Mouse (Mus musculus) stomach, embryonic 14.5 days (tissue): ENCODE results near the gene Pde7b. TPM values are rescaled to one million over a fixed set of nuclear protein-coding genes. Genes with fewer than 3 reads are reported as not detected.

ENCODE experiments used
- ATAC-seq: fragments of 200-750 bp; cut with Nextera tagmentation; 2 replicates; pipeline ENCODE4 v1.8.0; 2017; ENCODE audit warnings: low read depth, moderate TSS enrichment; ENCODE audit not compliant: insufficient number of reproducible peaks, insufficient read depth, low FRiP score
- H3K27ac ChIP-seq: fragments of 300-500 bp; sonication (generic); 2 replicates; pipeline ENCODE4 v1.5.1; 2014; ENCODE audit warnings: mild to moderate bottlenecking, low read length, moderate library complexity, mixed read lengths
- H3K27me3 ChIP-seq: fragments of 300-500 bp; sonication (generic); 2 replicates; pipeline ENCODE4 v1.6.1; 2014; ENCODE audit warnings: low read length, control low read depth, mixed read lengths; ENCODE audit not compliant: control insufficient read depth, insufficient read depth
- H3K36me3 ChIP-seq: fragments of 300-500 bp; sonication (generic); 2 replicates; pipeline ENCODE4 v1.6.1; 2014; ENCODE audit warnings: mild to moderate bottlenecking, control low read depth, low read length, moderate library complexity, mixed read lengths; ENCODE audit not compliant: control insufficient read depth, insufficient read depth
- H3K4me1 ChIP-seq: fragments of 300-500 bp; sonication (generic); 2 replicates; pipeline ENCODE4 v1.6.1; 2014; ENCODE audit warnings: low read length, control low read depth, mixed read lengths; ENCODE audit not compliant: control insufficient read depth, insufficient read depth
- H3K4me2 ChIP-seq: fragments of 300-500 bp; sonication (generic); replicated peaks from 2 replicates; pipeline ENCODE4 v1.6.1; 2014; ENCODE audit warnings: low read depth, low read length, control low read depth
- H3K4me3 ChIP-seq: fragments of 300-500 bp; sonication (generic); 2 replicates; pipeline ENCODE4 v1.5.1; 2014; ENCODE audit warnings: low read depth, low read length, control low read depth
- H3K9ac ChIP-seq: fragments of 300-500 bp; sonication (generic); replicated peaks from 2 replicates; pipeline ENCODE4 v1.6.1; 2014; ENCODE audit warnings: low read depth, mild to moderate bottlenecking, control low read depth, low read length, moderate library complexity, mixed read lengths
- H3K9me3 ChIP-seq: fragments of 300-500 bp; sonication (generic); 2 replicates; pipeline ENCODE4 v1.6.1; 2016; ENCODE audit warnings: low read depth, low read length, control low read depth; ENCODE audit not compliant: control insufficient read depth
- WGBS: fragments of 180-500 bp; shearing (Covaris S2); extraction: QIAGEN DNeasy Blood & Tissue Kit; methylation state at CpG from one replicate; pipeline ENCODE4 v1.1.7; 2014; 5-methylcytosine and 5-hydroxymethylcytosine counted together
- polyA plus RNA-seq: library from polyadenylated mRNA; unstranded; fragments of >200 nt; fragmentation: Nextera tagmentation; extraction: Ambion mirVana; gene quantifications from 2 replicates; pipeline ENCODE4 v1.2.1, GENCODE M21; 2014

Pde7b gene
- polyA plus RNA-seq, 1 experiment from 2014 or later = 6.5 TPM

- no peak overlapping the region for H3K9ac ChIP-seq
- ATAC-seq = no peak
- no peak overlapping the region for H3K4me3 ChIP-seq
- WGBS = 90% methylated on average over 9 of the region's 9 CpGs
- H3K9me3 ChIP-seq = no peaks in the 10 kb centered on the region
- no peak overlapping the region for H3K27ac ChIP-seq
- H3K36me3 ChIP-seq = no peaks in the 10 kb centered on the region
- no peaks in the 10 kb centered on the region for H3K4me1 ChIP-seq
- no peak overlapping the region for H3K4me2 ChIP-seq
- H3K27me3 ChIP-seq = no peaks in the 10 kb centered on the region
These were observed 25.0 kb downstream of the Pde7b start for GRCm38 (mm10) chr10:20699874-20700273.

GRCm38 (mm10) chr10:20695637-20696036 is 29.2 kb downstream of the Pde7b start:
- Histone ChIP-seq H3K4me1 (no peaks in the 10 kb centered on the region), H3K9me3 (no peaks in the 10 kb centered on the region), H3K27ac (no peak overlapping the region), H3K27me3 (no peaks in the 10 kb centered on the region), H3K9ac (no peak overlapping the region), H3K4me3 (no peak overlapping the region), H3K4me2 (no peak overlapping the region), H3K36me3 (no peaks in the 10 kb centered on the region)
- 60% methylated on average over 11 of the region's 11 CpGs for WGBS
- ATAC-seq = no peak

DNA sequence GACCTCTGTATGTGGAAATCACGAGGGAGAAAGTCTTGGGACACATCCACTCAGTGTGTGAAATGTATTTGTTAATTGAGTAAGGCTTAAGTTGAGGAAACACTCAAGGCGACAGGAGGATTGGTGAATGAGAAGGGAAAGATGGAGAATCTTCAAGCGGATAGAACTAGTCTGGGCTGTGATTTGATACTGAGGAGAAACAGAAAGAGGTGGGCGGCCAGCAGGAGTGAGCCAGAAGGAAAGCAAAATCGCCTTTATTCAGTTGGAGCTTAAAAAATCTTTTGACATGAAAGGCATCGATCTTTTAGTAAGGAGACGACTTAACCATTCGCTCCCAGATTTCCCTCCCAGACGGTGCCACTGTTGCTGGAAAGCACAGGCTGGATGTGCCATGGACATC is 34.9 kb downstream of the Pde7b start:
- Histone ChIP-seq H3K4me1 (no peaks in the 10 kb centered on the region), H3K9ac (no peak overlapping the region), H3K27me3 (no peaks in the 10 kb centered on the region), H3K9me3 (no peaks in the 10 kb centered on the region), H3K4me3 (no peak overlapping the region), H3K4me2 (no peak overlapping the region), H3K36me3 (no peaks in the 10 kb centered on the region), H3K27ac (no peak overlapping the region)
- no peak for ATAC-seq
- WGBS = 79% methylated on average over 9 of the region's 9 CpGs

DNA sequence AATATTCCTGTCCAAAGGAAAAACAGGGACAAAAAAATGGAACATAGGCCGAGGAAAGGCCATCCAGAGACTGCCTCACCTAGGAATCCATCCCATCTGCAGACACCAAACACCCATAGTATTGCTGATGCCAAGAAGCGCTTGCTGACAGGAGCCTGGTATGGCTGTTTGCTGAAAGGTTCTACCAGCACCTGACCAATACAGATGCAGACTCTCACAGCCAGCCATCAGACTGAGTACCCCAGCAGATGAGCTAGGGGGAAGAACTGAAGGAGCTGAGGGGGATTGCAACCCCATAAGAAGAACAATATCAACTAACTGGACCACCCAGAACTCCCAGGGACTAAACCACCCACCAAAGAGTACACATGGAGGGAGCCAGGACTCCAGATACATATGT is 40.7 kb downstream of the Pde7b start:
- no peaks in the 10 kb centered on the region for H3K4me1 ChIP-seq
- H3K36me3 ChIP-seq = no peaks in the 10 kb centered on the region
- ATAC-seq = no peak
- H3K4me3 ChIP-seq = no peak overlapping the region
- H3K9me3 ChIP-seq = no peaks in the 10 kb centered on the region
- 82% methylated on average over 2 of the region's 2 CpGs for WGBS
- no peak overlapping the region for H3K9ac ChIP-seq
- H3K27ac ChIP-seq = no peak overlapping the region
- H3K4me2 ChIP-seq = no peak overlapping the region
- H3K27me3 ChIP-seq = no peaks in the 10 kb centered on the region

DNA sequence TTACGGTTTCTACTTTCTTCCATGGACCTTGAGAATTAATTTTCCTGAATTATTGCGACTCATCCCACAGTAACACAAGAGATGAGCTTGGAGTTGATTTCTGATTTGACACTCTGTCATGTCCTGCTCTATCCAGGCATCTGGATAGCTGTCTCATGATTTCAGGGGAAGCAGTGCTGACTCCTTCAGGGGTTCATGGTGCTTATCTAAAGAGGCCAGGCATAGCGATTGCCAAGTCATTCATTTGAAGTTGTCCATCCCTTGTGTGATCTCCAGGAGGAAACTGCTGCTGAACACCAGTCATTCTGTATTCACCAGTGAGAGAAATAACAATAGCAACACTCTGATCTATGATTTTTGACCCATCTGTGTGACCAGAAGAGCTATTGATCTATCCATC is 43.9 kb downstream of the Pde7b start:
- Histone ChIP-seq H3K27ac (no peak overlapping the region), H3K4me3 (no peak overlapping the region), H3K4me1 (no peaks in the 10 kb centered on the region), H3K9me3 (no peaks in the 10 kb centered on the region), H3K36me3 (no peaks in the 10 kb centered on the region), H3K27me3 (no peaks in the 10 kb centered on the region), H3K4me2 (no peak overlapping the region), H3K9ac (no peak overlapping the region)
- ATAC-seq = no peak
- 89% methylated on average over 3 of the region's 3 CpGs for WGBS

- Histone ChIP-seq H3K9ac (no peak overlapping the region), H3K27me3 (no peaks in the 10 kb centered on the region), H3K27ac (no peak overlapping the region), H3K4me2 (no peak overlapping the region), H3K4me3 (no peak overlapping the region), H3K36me3 (no peaks in the 10 kb centered on the region), H3K9me3 (no peaks in the 10 kb centered on the region), H3K4me1 (no peaks in the 10 kb centered on the region)
- ATAC-seq = no peak
- WGBS = 37% methylated on average over 3 of the region's 3 CpGs
These were observed 49.6 kb downstream of the Pde7b start for GRCm38 (mm10) chr10:20675321-20675720.

- WGBS = 82% methylated on average over 4 of the region's 4 CpGs
- no peak for ATAC-seq
- H3K4me1 ChIP-seq = no peaks in the 10 kb centered on the region
- no peaks in the 10 kb centered on the region for H3K27me3 ChIP-seq
- no peaks in the 10 kb centered on the region for H3K36me3 ChIP-seq
- H3K4me2 ChIP-seq = no peak overlapping the region
- no peaks in the 10 kb centered on the region for H3K9me3 ChIP-seq
- H3K4me3 ChIP-seq = no peak overlapping the region
- no peak overlapping the region for H3K9ac ChIP-seq
- no peak overlapping the region for H3K27ac ChIP-seq
These were observed 51.1 kb downstream of the Pde7b start for GRCm38 (mm10) chr10:20673798-20674197.

- Histone ChIP-seq H3K27ac (no peak overlapping the region), H3K36me3 (no peaks in the 10 kb centered on the region), H3K4me3 (no peak overlapping the region), H3K27me3 (no peaks in the 10 kb centered on the region), H3K9me3 (no peaks in the 10 kb centered on the region), H3K4me2 (no peak overlapping the region), H3K9ac (no peak overlapping the region), H3K4me1 (no peaks in the 10 kb centered on the region)
- 83% methylated on average over 11 of the region's 11 CpGs for WGBS
- no peak for ATAC-seq
These were observed 52.3 kb downstream of the Pde7b start for GRCm38 (mm10) chr10:20672591-20672990.

- Histone ChIP-seq H3K27ac (no peak overlapping the region), H3K9ac (no peak overlapping the region)
- WGBS = 40% methylated on average over 5 of the region's 5 CpGs
These were observed 53.3 kb downstream of the Pde7b start for GRCm38 (mm10) chr10:20671621-20672020.

More at GRCm38 (mm10) chr10:20671621-20672020, 53.3 kb downstream of the Pde7b start:
- no peak for ATAC-seq
- no peak overlapping the region for H3K4me3 ChIP-seq
- no peaks in the 10 kb centered on the region for H3K36me3 ChIP-seq
- H3K27me3 ChIP-seq = no peaks in the 10 kb centered on the region
- H3K9me3 ChIP-seq = no peaks in the 10 kb centered on the region
- H3K4me1 ChIP-seq = no peaks in the 10 kb centered on the region
- H3K4me2 ChIP-seq = no peak overlapping the region
